Mouse (Mus musculus) A20 (cell line): Measurements from ENCODE around the gene E130308A19Rik.

Source experiments
- DNase-seq: peaks from one replicate; pipeline ENCODE4 v3.0.0-alpha.2; 2011; ENCODE audit warnings: low read depth, low spot score

E130308A19Rik gene

DNA sequence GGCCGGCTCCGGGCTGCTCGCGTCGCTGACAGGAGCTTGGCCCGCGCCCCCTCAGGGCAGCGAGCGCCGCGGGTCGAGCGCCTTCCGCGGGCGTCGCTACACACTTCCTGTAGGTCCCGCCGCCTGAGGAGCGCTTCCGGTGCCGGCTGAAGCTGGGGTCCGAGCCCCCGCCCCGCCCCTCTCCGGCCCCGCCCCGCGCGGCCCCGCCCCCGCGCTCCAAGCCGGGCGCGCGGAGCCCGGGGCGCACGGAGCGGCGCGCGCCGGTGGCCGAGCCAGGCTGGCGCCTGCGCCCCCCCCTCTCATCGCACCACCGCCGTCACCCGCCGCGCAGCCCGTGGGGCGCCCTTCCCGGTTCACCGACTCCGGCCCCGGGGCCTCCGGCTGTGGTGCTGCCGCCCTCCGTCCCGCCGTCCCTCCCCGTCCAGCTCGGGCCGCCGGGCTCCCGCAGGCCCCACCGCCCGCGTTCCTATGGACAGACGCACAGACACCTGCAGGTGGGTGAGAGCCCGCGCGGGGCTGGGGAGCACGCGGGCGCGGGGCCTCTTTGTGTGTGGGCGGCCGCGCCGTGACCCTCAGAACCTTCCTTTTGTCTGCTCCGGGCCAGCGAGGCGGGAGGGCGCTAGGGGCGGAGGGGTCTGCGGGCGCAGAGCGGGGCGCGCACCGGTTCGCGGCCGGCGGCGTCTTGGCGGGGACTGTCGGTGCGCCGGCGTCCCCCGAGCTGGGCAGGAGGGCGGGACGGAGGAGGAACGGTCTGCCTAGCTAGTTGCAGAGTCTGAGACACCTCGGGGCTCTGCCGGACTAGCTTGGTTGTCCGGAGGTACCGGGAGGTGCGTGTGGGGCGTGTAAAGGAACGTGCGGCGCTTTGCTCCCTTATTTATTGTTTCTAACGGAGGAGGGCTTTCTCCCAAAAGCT, at the start of gene E130308A19Rik:
Gene E130308A19Rik, plus strand, starts transcription at position 214 of the 913 bp plus-strand sequence.
- DNase-seq: peak; percentile 93

GRCm38 (mm10) chr4:59580495-59581281, 45.3 kb upstream of the E130308A19Rik start:
- peak; percentile 70 for DNase-seq

DNA sequence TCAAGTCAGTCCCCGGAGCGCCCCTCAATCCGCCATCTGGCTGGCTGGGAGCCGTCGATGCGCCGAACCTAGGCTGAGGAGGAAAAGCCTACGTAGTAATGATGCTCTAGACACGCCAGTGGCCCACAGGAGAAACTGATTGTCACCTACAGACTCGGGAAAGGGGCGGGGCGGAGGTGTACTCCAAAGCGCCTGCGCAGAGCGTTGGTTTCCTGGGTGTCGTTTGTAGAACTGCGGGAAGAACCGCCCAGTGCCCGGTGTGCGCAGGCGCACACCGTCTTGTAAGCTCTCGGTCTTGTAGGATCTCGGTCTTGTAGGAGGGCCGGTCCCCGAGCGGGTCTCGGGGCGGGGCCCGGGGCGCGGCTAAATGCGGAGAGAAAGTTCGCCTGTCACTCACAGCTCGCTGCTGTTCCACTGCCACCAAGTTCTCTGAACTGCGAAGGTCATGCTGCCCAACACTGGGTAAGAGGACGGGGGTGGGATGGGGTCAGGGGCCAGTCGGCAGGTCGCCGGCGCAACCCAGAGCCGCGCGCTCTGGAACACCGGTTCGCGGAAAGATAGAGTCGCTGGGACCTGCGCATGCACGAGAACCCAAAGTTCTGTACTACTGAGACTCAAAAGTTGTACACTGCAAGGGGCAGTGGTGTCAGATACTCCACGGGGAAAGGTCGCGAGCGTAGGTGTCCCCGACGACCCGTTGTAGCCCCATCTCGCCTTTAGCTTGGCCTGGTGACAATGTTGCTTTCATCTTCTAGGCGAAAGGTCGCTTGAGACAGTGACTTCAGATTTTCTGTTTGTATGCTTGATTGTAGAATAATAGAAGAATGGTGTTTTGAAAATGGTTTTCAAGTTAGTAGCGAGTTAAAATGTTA, 44.5 kb upstream of the E130308A19Rik start, which contains the start of gene Hsdl2:
Gene Hsdl2, plus strand, starts transcription at position 250 of the 872 bp plus-strand sequence.
- peak; percentile 100 for DNase-seq

- DNase-seq: peak; percentile 59
These were observed 43.8 kb upstream of the E130308A19Rik start for GRCm38 (mm10) chr4:59582186-59582585.

GRCm38 (mm10) chr4:59585097-59585496, 40.9 kb upstream of the E130308A19Rik start:
- DNase-seq: no peak

- no peak for DNase-seq
These were observed 38.7 kb upstream of the E130308A19Rik start for GRCm38 (mm10) chr4:59587215-59587871.

GRCm38 (mm10) chr4:59587872-59588226, 38.2 kb upstream of the E130308A19Rik start:
- no peak for DNase-seq

- DNase-seq: no peak
These were observed 31.4 kb upstream of the E130308A19Rik start for GRCm38 (mm10) chr4:59594614-59595013.

- DNase-seq: peak; percentile 63
These were observed 29.5 kb upstream of the E130308A19Rik start for GRCm38 (mm10) chr4:59596556-59596955.

DNA sequence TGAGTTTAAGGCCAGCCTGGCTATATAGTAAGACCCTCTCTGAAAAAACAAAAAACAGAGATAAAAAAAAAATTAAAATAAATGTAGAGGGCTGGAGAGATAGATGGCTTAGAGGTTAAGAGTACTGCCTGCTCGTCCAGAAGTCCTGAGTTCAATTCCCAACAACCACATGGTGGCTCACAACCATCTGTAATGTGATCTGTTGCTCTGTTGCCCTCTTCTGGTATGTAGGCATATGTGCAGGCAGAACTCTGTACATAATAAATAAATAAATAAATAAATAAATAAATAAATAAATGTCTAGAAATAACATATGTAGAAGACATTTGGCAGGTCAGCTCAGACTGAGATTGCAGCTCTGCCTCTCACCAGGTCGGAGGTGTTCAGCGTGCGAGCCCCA, 23.3 kb upstream of the E130308A19Rik start:
- peak; percentile 23 for DNase-seq

- DNase-seq: no peak
These were observed 21.1 kb upstream of the E130308A19Rik start for GRCm38 (mm10) chr4:59604892-59605291.

GRCm38 (mm10) chr4:59605501-59605900, 20.5 kb upstream of the E130308A19Rik start:
- no peak for DNase-seq

DNA sequence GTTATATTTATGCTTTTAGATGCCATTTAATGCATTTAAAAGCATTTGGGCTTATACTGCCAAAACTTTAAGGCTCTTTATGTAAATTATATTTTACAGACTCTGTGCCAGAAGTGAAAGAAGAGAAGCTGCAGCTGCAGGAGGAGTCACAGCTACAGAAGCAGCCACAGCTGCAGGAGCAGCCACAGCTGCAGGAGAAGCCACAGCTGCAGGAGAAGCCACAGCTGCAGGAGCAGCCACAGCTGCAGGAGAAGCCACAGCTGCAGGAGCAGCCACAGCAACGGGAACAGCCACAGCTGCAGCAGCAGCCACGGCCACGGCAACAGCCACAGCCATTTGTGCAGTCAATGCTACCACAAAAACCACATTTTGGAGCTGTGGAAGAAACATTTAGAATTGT, 15.6 kb upstream of the E130308A19Rik start:
- peak; percentile 39 for DNase-seq

DNA sequence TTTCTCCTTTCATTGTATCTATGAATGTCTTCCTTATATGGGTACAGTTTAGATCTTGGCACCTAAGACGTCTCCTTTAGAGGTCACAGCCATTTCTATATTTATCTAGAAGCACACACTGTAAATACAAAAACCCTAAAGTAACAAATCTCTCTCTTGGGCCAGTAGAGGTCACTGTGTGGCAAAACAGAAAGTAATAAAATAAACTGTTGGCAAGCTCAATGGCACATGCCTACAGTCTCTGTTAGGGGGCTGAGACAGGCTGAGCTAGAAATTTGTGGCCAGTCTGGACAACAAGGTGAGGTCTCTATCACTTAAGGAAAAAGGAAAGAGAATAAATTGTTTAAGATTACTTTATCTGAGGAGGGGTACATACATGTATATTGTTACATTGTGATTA, 11.0 kb upstream of the E130308A19Rik start:
- DNase-seq: peak; percentile 70

- no peak for DNase-seq
These were observed 6.3 kb upstream of the E130308A19Rik start for GRCm38 (mm10) chr4:59619611-59620245.

- DNase-seq: no peak
These were observed 374 bp upstream of the E130308A19Rik start for GRCm38 (mm10) chr4:59625676-59625997.

- DNase-seq: no peak
These were observed 2.2 kb downstream of the E130308A19Rik start for GRCm38 (mm10) chr4:59628255-59628654.

GRCm38 (mm10) chr4:59629076-59629874, 3.3 kb downstream of the E130308A19Rik start:
- DNase-seq: no peak

DNA sequence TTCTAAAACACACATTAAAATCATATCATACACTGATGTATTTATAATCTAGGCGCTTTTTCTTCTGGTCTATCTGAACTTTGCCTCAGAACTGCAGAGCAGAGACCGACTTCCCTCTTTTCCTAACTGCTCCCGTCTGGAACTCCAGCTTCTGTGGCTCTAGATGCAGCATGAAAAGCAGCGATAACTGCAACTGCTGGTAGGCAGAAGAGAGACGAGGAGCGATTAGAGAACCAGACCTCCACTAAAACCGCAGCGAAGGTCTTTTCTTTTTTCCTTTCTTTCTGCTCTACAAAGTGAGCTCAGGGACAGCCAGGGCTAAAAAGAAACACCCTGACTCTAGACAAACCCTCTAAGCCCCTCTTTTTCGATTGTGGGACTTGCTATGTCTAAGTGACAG, 4.1 kb downstream of the E130308A19Rik start:
- no peak for DNase-seq

DNA sequence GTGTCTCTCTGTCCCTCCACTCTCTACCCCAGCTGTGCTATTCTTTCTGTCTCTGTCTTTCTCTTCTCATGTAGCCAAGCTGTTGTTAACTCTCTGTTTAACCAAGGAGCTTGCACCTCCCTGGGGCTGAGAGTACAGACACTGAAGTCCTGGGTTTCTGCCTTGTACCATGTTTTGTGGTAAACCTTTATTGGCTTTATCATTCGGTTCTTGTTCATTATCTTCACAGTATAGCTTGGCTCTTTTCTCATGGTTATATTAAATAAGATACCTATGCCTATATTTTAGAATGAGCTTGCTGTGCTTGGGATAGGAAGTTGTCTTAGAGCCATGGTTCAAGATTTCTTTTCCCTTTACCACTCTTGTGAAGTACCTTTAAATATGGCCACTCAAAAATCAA, 8.5 kb downstream of the E130308A19Rik start:
- DNase-seq: no peak
